Mouse (Mus musculus): Measurements from ENCODE around the gene Ica1. TPM values are rescaled to one million over a fixed set of nuclear protein-coding genes. Genes with fewer than 3 reads are reported as not detected.

Gene Ica1
- polyA plus RNA-seq, 1 experiment: 46.7 TPM

DNA sequence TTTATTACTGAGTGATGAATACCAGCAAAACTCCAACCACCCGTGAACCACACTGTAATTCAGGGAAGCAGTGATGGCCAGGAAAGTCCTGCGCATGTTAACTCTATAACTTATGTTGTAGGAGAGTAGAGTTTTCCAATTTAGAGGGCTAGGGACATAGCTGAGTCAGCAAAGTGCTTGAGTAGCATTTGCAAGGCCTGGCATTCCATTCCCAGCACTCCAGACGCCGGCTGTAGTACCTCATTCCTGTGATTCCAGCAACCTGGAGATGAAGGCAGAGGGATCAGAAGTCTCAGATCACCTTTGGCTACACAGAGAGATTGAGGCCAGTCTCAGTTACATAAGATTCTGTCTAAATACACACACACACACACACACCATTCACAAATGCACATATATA is 105.3 kb downstream of the Ica1 start:
- TF ChIP-seq CTCF (IDR thresholded peaks at IDR 0.05; ENCODE audit: extremely low read depth, insufficient read depth, low read length): no peak
- TF ChIP-seq POLR2A (IDR thresholded peaks at IDR 0.05; ENCODE audit: extremely low read depth, insufficient read depth, low read length): no peak
- H3K4me1 ChIP-seq (ENCODE audit: control insufficient read depth, insufficient read depth, low read length): no peaks in the 10 kb centered on the region
- H3K27ac ChIP-seq (ENCODE audit: insufficient read depth, low read length): no peak overlapping the region
- H3K4me3 ChIP-seq (ENCODE audit: insufficient read depth, low read length): no peak overlapping the region

DNA sequence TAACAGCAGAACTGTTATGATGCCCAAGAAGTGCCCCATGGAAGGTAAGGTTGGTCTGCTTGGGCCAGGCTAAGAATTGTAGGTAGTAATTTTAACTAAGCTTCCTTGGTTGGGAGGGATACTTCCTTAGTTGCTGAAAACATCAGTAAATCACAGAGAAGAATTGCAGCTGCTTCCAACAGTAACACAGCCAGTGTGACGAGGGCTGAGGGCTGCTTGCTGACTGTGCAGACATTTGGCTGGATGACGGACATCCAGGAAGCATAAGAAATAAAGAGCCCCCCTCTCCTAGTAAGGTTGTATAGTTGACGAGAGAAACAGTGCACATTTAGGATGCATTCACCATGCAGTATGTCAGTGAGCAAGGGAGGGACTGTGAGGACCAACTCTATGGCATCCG is 108.9 kb downstream of the Ica1 start:
- Histone ChIP-seq H3K4me1 (ENCODE audit: control insufficient read depth, insufficient read depth, low read length) (no peaks in the 10 kb centered on the region; the same call in 1 of the 2 replicates), H3K27ac (ENCODE audit: insufficient read depth, low read length) (no peak overlapping the region), H3K4me3 (ENCODE audit: insufficient read depth, low read length) (no peak overlapping the region)
- TF ChIP-seq CTCF (IDR thresholded peaks at IDR 0.05; ENCODE audit: extremely low read depth, insufficient read depth, low read length) (no peak), POLR2A (IDR thresholded peaks at IDR 0.05; ENCODE audit: extremely low read depth, insufficient read depth, low read length) (no peak)

GRCm38 (mm10) chr6:8668013-8668811 is 110.1 kb downstream of the Ica1 start:
- H3K4me3 ChIP-seq (ENCODE audit: insufficient read depth, low read length): no peak overlapping the region
- TF ChIP-seq POLR2A (IDR thresholded peaks at IDR 0.05; ENCODE audit: extremely low read depth, insufficient read depth, low read length): no peak
- no peak for TF ChIP-seq CTCF (IDR thresholded peaks at IDR 0.05; ENCODE audit: extremely low read depth, insufficient read depth, low read length)
- no peak overlapping the region for H3K27ac ChIP-seq (ENCODE audit: insufficient read depth, low read length)
- no peaks in the 10 kb centered on the region; the same call in 1 of the 2 replicates for H3K4me1 ChIP-seq (ENCODE audit: control insufficient read depth, insufficient read depth, low read length)

DNA sequence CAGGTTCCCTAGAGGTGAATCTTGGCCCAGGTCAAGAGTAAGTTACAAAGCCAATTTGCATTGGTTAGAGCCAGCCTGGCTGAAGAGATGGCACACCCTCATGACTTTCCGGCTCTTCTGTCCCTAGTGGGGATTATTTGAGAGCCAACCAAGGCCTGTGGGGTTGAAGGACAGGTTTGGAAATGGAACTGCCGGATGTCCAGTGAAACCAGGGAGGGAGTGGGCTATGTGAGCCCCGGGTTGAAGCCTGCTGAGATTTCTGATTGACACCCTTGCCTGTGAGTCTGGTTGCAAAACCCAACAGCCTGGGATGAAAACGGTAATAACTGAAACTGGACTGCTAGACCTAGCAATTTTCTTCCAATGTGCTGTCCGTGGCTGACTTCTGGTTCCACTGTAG is 112.5 kb downstream of the Ica1 start:
- Histone ChIP-seq H3K4me3 (ENCODE audit: insufficient read depth, low read length) (no peak overlapping the region), H3K4me1 (ENCODE audit: control insufficient read depth, insufficient read depth, low read length) (no peaks in the 10 kb centered on the region; the same call in 1 of the 2 replicates), H3K27ac (ENCODE audit: insufficient read depth, low read length) (no peak overlapping the region)
- TF ChIP-seq CTCF (IDR thresholded peaks at IDR 0.05; ENCODE audit: extremely low read depth, insufficient read depth, low read length): no peak
- TF ChIP-seq POLR2A (IDR thresholded peaks at IDR 0.05; ENCODE audit: extremely low read depth, insufficient read depth, low read length): no peak

- no peaks in the 10 kb centered on the region; the same call in 1 of the 2 replicates for H3K4me1 ChIP-seq (ENCODE audit: control insufficient read depth, insufficient read depth, low read length)
- no peak for TF ChIP-seq CTCF (IDR thresholded peaks at IDR 0.05; ENCODE audit: extremely low read depth, insufficient read depth, low read length)
- no peak for TF ChIP-seq POLR2A (IDR thresholded peaks at IDR 0.05; ENCODE audit: extremely low read depth, insufficient read depth, low read length)
- no peak overlapping the region for H3K4me3 ChIP-seq (ENCODE audit: insufficient read depth, low read length)
- no peak overlapping the region for H3K27ac ChIP-seq (ENCODE audit: insufficient read depth, low read length)
Observed at GRCm38 (mm10) chr6:8664956-8665355, 113.3 kb downstream of the Ica1 start.

DNA sequence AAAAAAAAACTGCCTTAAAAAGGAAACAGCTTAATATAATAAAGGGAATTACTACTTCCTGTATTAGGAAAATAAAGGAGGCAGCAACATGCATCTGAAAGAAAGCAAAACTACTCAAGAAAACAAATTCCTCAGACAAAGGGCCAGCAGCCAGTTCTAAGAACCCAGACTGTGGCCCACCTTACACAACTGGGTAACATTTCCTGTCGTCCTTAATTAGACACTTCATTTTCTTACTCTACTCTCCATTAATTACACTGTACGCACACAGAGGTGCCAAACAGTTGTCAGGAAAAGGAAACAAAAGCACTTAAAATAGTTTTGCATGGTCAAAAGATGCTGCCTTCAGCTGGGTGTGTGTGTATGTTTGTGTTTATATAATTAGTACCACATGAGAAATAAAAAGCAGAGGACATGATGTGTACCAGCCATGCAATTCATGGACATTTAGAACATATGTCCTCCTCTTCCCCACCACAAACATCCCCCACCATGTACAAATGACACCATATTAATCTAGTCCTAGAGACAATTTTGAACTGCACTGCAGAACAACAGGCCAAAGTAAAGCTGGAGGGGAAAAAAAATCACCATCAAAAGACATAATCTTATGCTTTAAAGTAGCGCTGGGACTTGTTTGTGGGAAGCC is 115.1 kb downstream of the Ica1 start:
- no peak overlapping the region for H3K27ac ChIP-seq (ENCODE audit: insufficient read depth, low read length)
- no peak overlapping the region for H3K4me3 ChIP-seq (ENCODE audit: insufficient read depth, low read length)
- H3K4me1 ChIP-seq (ENCODE audit: control insufficient read depth, insufficient read depth, low read length): no peaks in the 10 kb centered on the region; the same call in 1 of the 2 replicates
- TF ChIP-seq CTCF (IDR thresholded peaks at IDR 0.05; ENCODE audit: extremely low read depth, insufficient read depth, low read length) (no peak), POLR2A (IDR thresholded peaks at IDR 0.05; ENCODE audit: extremely low read depth, insufficient read depth, low read length) (no peak)

GRCm38 (mm10) chr6:8661404-8661803 is 116.9 kb downstream of the Ica1 start:
- no peak overlapping the region for H3K4me3 ChIP-seq (ENCODE audit: insufficient read depth, low read length)
- no peak overlapping the region for H3K27ac ChIP-seq (ENCODE audit: insufficient read depth, low read length)
- no peaks in the 10 kb centered on the region; the same call in 1 of the 2 replicates for H3K4me1 ChIP-seq (ENCODE audit: control insufficient read depth, insufficient read depth, low read length)
- no peak for TF ChIP-seq CTCF (IDR thresholded peaks at IDR 0.05; ENCODE audit: extremely low read depth, insufficient read depth, low read length)
- no peak for TF ChIP-seq POLR2A (IDR thresholded peaks at IDR 0.05; ENCODE audit: extremely low read depth, insufficient read depth, low read length)

- Histone ChIP-seq H3K27ac (ENCODE audit: insufficient read depth, low read length) (no peak overlapping the region), H3K4me1 (ENCODE audit: control insufficient read depth, insufficient read depth, low read length) (no peaks in the 10 kb centered on the region), H3K4me3 (ENCODE audit: insufficient read depth, low read length) (no peak overlapping the region)
- TF ChIP-seq POLR2A (IDR thresholded peaks at IDR 0.05; ENCODE audit: extremely low read depth, insufficient read depth, low read length) (no peak), CTCF (IDR thresholded peaks at IDR 0.05; ENCODE audit: extremely low read depth, insufficient read depth, low read length) (no peak)
Observed at GRCm38 (mm10) chr6:8660076-8660475, 118.2 kb downstream of the Ica1 start.

DNA sequence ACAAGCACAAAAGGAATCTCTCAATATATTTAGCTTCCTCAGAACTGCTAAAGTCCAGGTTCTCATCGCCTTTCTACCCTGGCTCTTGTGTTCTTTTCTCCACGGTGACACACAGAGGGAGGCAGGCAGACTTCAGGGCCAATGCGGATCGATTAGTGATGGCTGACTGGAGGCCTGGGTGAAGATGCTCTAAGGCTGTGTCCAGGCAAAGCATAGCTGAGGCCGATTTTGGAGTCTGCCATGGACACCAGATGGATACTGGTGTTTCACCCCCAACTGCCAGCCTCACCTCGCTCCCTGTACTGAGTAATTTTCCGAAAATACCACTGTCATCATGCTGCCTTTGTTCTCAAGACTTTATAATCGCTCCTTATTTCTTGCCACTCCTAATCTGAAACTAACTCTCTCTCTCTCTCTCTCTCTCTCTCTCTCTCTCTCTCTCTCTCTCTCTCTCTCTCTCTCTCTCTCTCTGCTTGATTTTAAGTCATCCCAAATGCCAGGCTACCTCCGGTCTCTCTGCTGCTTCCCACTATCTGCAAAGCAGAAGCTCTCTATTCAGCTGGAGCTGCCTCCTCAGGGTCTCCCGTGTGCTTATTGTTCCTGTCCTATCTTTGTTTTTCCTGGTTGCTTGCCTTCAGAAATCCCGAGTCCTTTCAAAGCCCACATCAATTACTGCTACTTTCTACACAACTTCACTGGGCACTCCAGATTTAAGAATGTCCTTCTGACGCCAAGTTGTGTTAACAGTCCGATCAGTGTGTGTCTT is 118.9 kb downstream of the Ica1 start:
- Histone ChIP-seq H3K4me1 (ENCODE audit: control insufficient read depth, insufficient read depth, low read length) (no peaks in the 10 kb centered on the region), H3K27ac (ENCODE audit: insufficient read depth, low read length) (no peak overlapping the region), H3K4me3 (ENCODE audit: insufficient read depth, low read length) (no peak overlapping the region)
- TF ChIP-seq POLR2A (IDR thresholded peaks at IDR 0.05; ENCODE audit: extremely low read depth, insufficient read depth, low read length): no peak
- no peak for TF ChIP-seq CTCF (IDR thresholded peaks at IDR 0.05; ENCODE audit: extremely low read depth, insufficient read depth, low read length)
